ENCODE assay signal across 14 mouse cellular contexts in genomic region chr4:98080586-98080985, GRCm38 (mm10).
"Had no signal": no experiment of that assay in that cellular context is flagged by ENCODE, and none has a peak within 500 bp of the region (broad histone marks: within the 10 kb centered on the region; RNA-seq: fewer than 3 reads in every experiment).

No protein-coding gene starts in this region.

- DNase-seq: kidney, postnatal 36 days; left cerebral cortex, postnatal 4 days; lung, embryonic 14.5 days; lung, postnatal 10 days; lung, postnatal 4 days; retina, postnatal 1 day; right cerebral cortex, postnatal 4 days; thymus, postnatal 36 days had no signal

- H3K9me3 ChIP-seq: limb, embryonic 15.5 days; liver, embryonic 12.5 days; neural tube, embryonic 13.5 days had no signal

- H3K4me1 ChIP-seq: liver, embryonic 12.5 days; neural tube, embryonic 13.5 days had no signal

- H3K4me2 ChIP-seq: limb, embryonic 15.5 days; liver, embryonic 12.5 days; lung, embryonic 14.5 days; midbrain, embryonic 11.5 days; neural tube, embryonic 13.5 days had no signal

- ATAC-seq: liver, embryonic 12.5 days; midbrain, embryonic 16.5 days had no signal

- H3K27ac ChIP-seq: layer of hippocampus, adult 2 months; limb, embryonic 15.5 days; liver, embryonic 12.5 days; neural tube, embryonic 13.5 days had no signal

- H3K36me3 ChIP-seq: liver, embryonic 12.5 days; neural tube, embryonic 13.5 days had no signal

- H3K27me3 ChIP-seq: limb, embryonic 15.5 days; liver, embryonic 12.5 days; neural tube, embryonic 13.5 days had no signal

- H3K9ac ChIP-seq: limb, embryonic 15.5 days; liver, embryonic 12.5 days; lung, embryonic 14.5 days; neural tube, embryonic 13.5 days had no signal

- H3K4me3 ChIP-seq: layer of hippocampus, adult 2 months; limb, embryonic 15.5 days; liver, embryonic 12.5 days; neural tube, embryonic 13.5 days had no signal
